Mouse (Mus musculus) kidney, postnatal 4 days (tissue): ENCODE measurements around the gene Ubac2.
A peak's percentile ranks its signal among the peaks of the same experiment; 100 is the strongest.

ENCODE experiments used
- DNase-seq, 2 experiments: peaks; one replicate each; pipeline ENCODE4 v3.0.0; 2021; ENCODE audit warnings: mixed read lengths in 2 of 2

The Ubac2 gene

GRCm38 (mm10) chr14:122012193-122012592 lies 133.8 kb downstream of the Ubac2 start:
- no peak for DNase-seq

- DNase-seq: peak; percentile 55 to 73
Observed at GRCm38 (mm10) chr14:122012814-122013213, 134.4 kb downstream of the Ubac2 start.

GRCm38 (mm10) chr14:122013417-122013951 lies 135.1 kb downstream of the Ubac2 start:
- DNase-seq: peak; percentile 54 to 67

- DNase-seq: no peak
Observed at GRCm38 (mm10) chr14:122017958-122018357, 139.5 kb downstream of the Ubac2 start.

- no peak for DNase-seq
Observed at GRCm38 (mm10) chr14:122019389-122019788, 141.0 kb downstream of the Ubac2 start.

GRCm38 (mm10) chr14:122020567-122020966 lies 142.1 kb downstream of the Ubac2 start:
- no peak for DNase-seq

GRCm38 (mm10) chr14:122023054-122023453 lies 144.6 kb downstream of the Ubac2 start:
- DNase-seq: no peak

GRCm38 (mm10) chr14:122023928-122024327 lies 145.5 kb downstream of the Ubac2 start:
- DNase-seq: no peak

- DNase-seq: peak in 1 of 2 experiments; percentile 10
Observed at GRCm38 (mm10) chr14:122028926-122029745, 150.7 kb downstream of the Ubac2 start.

GRCm38 (mm10) chr14:122029851-122030250 lies 151.4 kb downstream of the Ubac2 start:
- DNase-seq: no peak

- no peak for DNase-seq
Observed at GRCm38 (mm10) chr14:122032045-122032444, 153.6 kb downstream of the Ubac2 start.

GRCm38 (mm10) chr14:122034451-122034850 lies 156.0 kb downstream of the Ubac2 start, which contains the start of gene Timm8a2:
Gene Timm8a2, plus strand, starts transcription at chr14:122034674.
- DNase-seq: no peak

- DNase-seq: no peak
Observed at GRCm38 (mm10) chr14:122035181-122035580, 156.8 kb downstream of the Ubac2 start.

GRCm38 (mm10) chr14:122035860-122036259 lies 157.4 kb downstream of the Ubac2 start:
- DNase-seq: no peak

GRCm38 (mm10) chr14:122038874-122039647 lies 160.6 kb downstream of the Ubac2 start:
- no peak for DNase-seq

GRCm38 (mm10) chr14:122041413-122041825 lies 163.0 kb downstream of the Ubac2 start:
- no peak for DNase-seq

- no peak for DNase-seq
Observed at GRCm38 (mm10) chr14:122042142-122042694, 163.8 kb downstream of the Ubac2 start.

GRCm38 (mm10) chr14:122047784-122048183 lies 169.4 kb downstream of the Ubac2 start:
- DNase-seq: no peak

GRCm38 (mm10) chr14:122048816-122049215 lies 170.4 kb downstream of the Ubac2 start:
- DNase-seq: no peak

GRCm38 (mm10) chr14:122052896-122053635 lies 174.6 kb downstream of the Ubac2 start:
- no peak for DNase-seq

GRCm38 (mm10) chr14:122056871-122057270 lies 178.5 kb downstream of the Ubac2 start:
- DNase-seq: no peak

GRCm38 (mm10) chr14:122057941-122058346 lies 179.5 kb downstream of the Ubac2 start:
- DNase-seq: no peak
